In the genomic region with DNA sequence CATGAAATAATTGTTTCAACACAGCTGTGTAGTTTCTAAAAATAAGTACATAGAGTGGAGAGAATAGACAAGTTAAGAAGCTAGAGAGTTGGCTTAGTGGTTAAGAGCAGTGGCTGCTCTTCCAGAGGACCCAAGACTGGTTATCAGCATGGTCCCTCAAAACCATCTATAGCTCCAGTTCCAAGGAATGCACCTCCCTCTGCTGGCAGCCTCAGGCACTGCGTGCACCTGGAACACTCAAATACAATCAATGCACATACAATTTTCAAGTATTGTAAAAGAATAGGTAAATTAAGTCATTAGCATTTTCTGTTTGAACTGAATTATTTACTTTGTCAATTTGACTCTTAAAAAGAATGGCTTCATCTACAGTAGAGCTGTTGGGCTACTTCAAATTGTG, we compare ENCODE assay signal across 10 mouse cellular contexts.
DNase-seq lines count a peak whose midpoint lies in the region; ATAC-seq and TF ChIP-seq lines count a peak whose summit lies in the region.
"Had no signal": no experiment of that assay in that cellular context is flagged by ENCODE, and none has a peak within 500 bp of the region (broad histone marks: within the 10 kb centered on the region; RNA-seq: fewer than 3 reads in every experiment).

No protein-coding gene starts in this region.

- TF ChIP-seq POLR2A in CH12.LX (IDR thresholded peaks at IDR 0.05; ENCODE audit: low read depth, low read length): no peak
- TF ChIP-seq POLR2A in liver, adult 2 months (IDR thresholded peaks at IDR 0.05; ENCODE audit: extremely low read depth, insufficient read depth, low read length): no peak

- H3K9me3 ChIP-seq in intestine, postnatal 0 days (ENCODE audit: control insufficient read depth): no peaks in the 10 kb centered on the region
- H3K9me3 ChIP-seq in intestine, embryonic 16.5 days (ENCODE audit: control insufficient read depth, low read length): no peaks in the 10 kb centered on the region
- H3K9me3 ChIP-seq in CH12.LX (replicated peaks; ENCODE audit: low read length): no peaks in the 10 kb centered on the region
- H3K9me3 ChIP-seq: embryonic facial prominence, embryonic 13.5 days; limb, embryonic 12.5 days had no signal

- H3K4me1 ChIP-seq in intestine, postnatal 0 days (replicated peaks; ENCODE audit: control insufficient read depth, insufficient read depth, low read length): peaks cover 3% of the 10 kb centered on the region; the same call in 1 of the 2 replicates
- peaks cover 31% of the 10 kb centered on the region for H3K4me1 ChIP-seq in intestine, embryonic 16.5 days (ENCODE audit: control insufficient read depth, insufficient read depth, low read length)
- H3K4me1 ChIP-seq in CH12.LX (ENCODE audit: control insufficient read depth in 1 of 2, insufficient read depth in 2 of 2): peaks cover 0 to 3% of the 10 kb centered on the region in 2 experiments; a peak in 2 of 4 replicates
- 0 out of 2 replicates have a peak, but pooled peaks cover 2% of the 10 kb centered on the region for H3K4me1 ChIP-seq in liver, adult 2 months (ENCODE audit: control insufficient read depth, insufficient read depth, low read length)

- peak; percentile 82 for TF ChIP-seq CTCF in intestine, postnatal 0 days (IDR thresholded peaks at IDR 0.05; ENCODE audit: low read depth)
- TF ChIP-seq CTCF in CH12.LX (conservative IDR thresholded peaks at IDR 0.05 in 1 of 2, IDR thresholded peaks at IDR 0.05 in 1 of 2; ENCODE audit: low read depth in 2 of 2, low read length in 2 of 2): peak; percentile 78 to 83
- TF ChIP-seq CTCF in liver, adult 2 months (IDR thresholded peaks at IDR 0.05; ENCODE audit: low read depth, low read length): peak; percentile 93

- H3K4me2 ChIP-seq in intestine, postnatal 0 days (replicated peaks; ENCODE audit: low read depth): no peak overlapping the region
- H3K4me2 ChIP-seq in intestine, embryonic 16.5 days (ENCODE audit: low read depth, low read length): no peak overlapping the region
- no peak overlapping the region for H3K4me2 ChIP-seq in CH12.LX (ENCODE audit: insufficient read depth, low read depth, poor library complexity, severe bottlenecking)
- H3K4me2 ChIP-seq: embryonic facial prominence, embryonic 13.5 days; limb, embryonic 12.5 days had no signal

- no peak for ATAC-seq in intestine, postnatal 0 days
- ATAC-seq in intestine, embryonic 16.5 days: no peak
- ATAC-seq in frontal cortex, adult (ENCODE audit: low TSS enrichment): no peak

- no peaks in the 10 kb centered on the region for H3K36me3 ChIP-seq in intestine, postnatal 0 days (ENCODE audit: control insufficient read depth, insufficient read depth)
- H3K36me3 ChIP-seq in intestine, embryonic 16.5 days (ENCODE audit: control insufficient read depth, insufficient read depth, low read length): no peaks in the 10 kb centered on the region
- no peaks in the 10 kb centered on the region for H3K36me3 ChIP-seq in CH12.LX (replicated peaks in 1 of 2; ENCODE audit: control insufficient read depth in 1 of 2, insufficient read depth in 1 of 2, low read length in 1 of 2)
- H3K36me3 ChIP-seq in liver, adult 2 months (ENCODE audit: control insufficient read depth, insufficient read depth, low read length): no peaks in the 10 kb centered on the region
- H3K36me3 ChIP-seq: embryonic facial prominence, embryonic 13.5 days; limb, embryonic 12.5 days had no signal

- TF ChIP-seq RAD21 in CH12.LX (IDR thresholded peaks at IDR 0.05; ENCODE audit: low read depth, low read length): peak; percentile 67

- peak; percentile 31 for DNase-seq in CH12.LX (ENCODE audit: extremely low read depth)
- DNase-seq in adrenal gland, postnatal 36 days: peak; percentile 48 to 71
- peak; percentile 39 for DNase-seq in liver, adult 2 months (ENCODE audit: extremely low read depth, low read depth, low spot score)
- peak; percentile 58 for DNase-seq in testis, postnatal 10 days (ENCODE audit: low spot score)
- no peak for DNase-seq in right cerebral cortex, postnatal 14 days

- H3K27ac ChIP-seq in intestine, postnatal 0 days (ENCODE audit: low read depth, low read length): no peak overlapping the region
- no peak overlapping the region for H3K27ac ChIP-seq in intestine, embryonic 16.5 days (ENCODE audit: low read length)
- no peak overlapping the region for H3K27ac ChIP-seq in CH12.LX (ENCODE audit: insufficient read depth, low read depth)
- no peak overlapping the region for H3K27ac ChIP-seq in liver, adult 2 months (replicated peaks; ENCODE audit: insufficient read depth, low read depth, low read length)
- H3K27ac ChIP-seq: embryonic facial prominence, embryonic 13.5 days; limb, embryonic 12.5 days had no signal

- no peaks in the 10 kb centered on the region for H3K27me3 ChIP-seq in intestine, postnatal 0 days (replicated peaks; ENCODE audit: control insufficient read depth, insufficient read depth, low read length)
- H3K27me3 ChIP-seq in intestine, embryonic 16.5 days (replicated peaks; ENCODE audit: control insufficient read depth, insufficient read depth, low read length): no peaks in the 10 kb centered on the region
- H3K27me3 ChIP-seq in CH12.LX (replicated peaks): no peaks in the 10 kb centered on the region
- H3K27me3 ChIP-seq in liver, adult 2 months (ENCODE audit: control insufficient read depth, insufficient read depth, low read length): no peaks in the 10 kb centered on the region
- H3K27me3 ChIP-seq: embryonic facial prominence, embryonic 13.5 days; limb, embryonic 12.5 days had no signal

- no peak for TF ChIP-seq EP300 in CH12.LX (IDR thresholded peaks at IDR 0.05; ENCODE audit: low read length)

- in situ Hi-C loops in CH12.LX (cut with MboI; ENCODE audit: low pct_ligation_motif_present, low pct_unique_long_range_greater_than_20kb, low sequenced_read_pairs): no loop called here

- H3K79me2 ChIP-seq in CH12.LX (replicated peaks; ENCODE audit: control insufficient read depth, extremely low read depth, insufficient read depth, poor library complexity, severe bottlenecking): no peaks in the 10 kb centered on the region
- peaks cover 17% of the 10 kb centered on the region; the same call in 1 of the 2 replicates for H3K79me2 ChIP-seq in liver, adult 2 months (ENCODE audit: control insufficient read depth, insufficient read depth, low read length)

- WGBS in intestine, postnatal 0 days: 82% methylated on average over 1 of the region's 1 CpGs
- 76% methylated on average over 1 of the region's 1 CpGs for WGBS in intestine, embryonic 16.5 days
- WGBS in liver, adult 2 months: 77% methylated on average over 1 of the region's 1 CpGs

- H3K4me3 ChIP-seq in intestine, postnatal 0 days (ENCODE audit: low read depth, low read length): no peak overlapping the region
- H3K4me3 ChIP-seq in intestine, embryonic 16.5 days (ENCODE audit: low read length): no peak overlapping the region
- H3K4me3 ChIP-seq in CH12.LX (replicated peaks in 1 of 3; ENCODE audit: low read depth in 2 of 3, low read length in 2 of 3, poor library complexity in 1 of 3): no peak overlapping the region
- no peak overlapping the region for H3K4me3 ChIP-seq in liver, adult 2 months (ENCODE audit: insufficient read depth, low read depth, low read length)
- H3K4me3 ChIP-seq: embryonic facial prominence, embryonic 13.5 days; limb, embryonic 12.5 days had no signal

- dilution Hi-C loops in CH12.LX (cut with MboI; ENCODE audit: extremely low pct_ligation_motif_present, extremely low pct_unique_long_range_greater_than_20kb, low sequenced_read_pairs): no loop called here

- H3K9ac ChIP-seq in intestine, postnatal 0 days (ENCODE audit: low read depth, low read length): no peak overlapping the region
- H3K9ac ChIP-seq in intestine, embryonic 16.5 days (ENCODE audit: low read depth, low read length): no peak overlapping the region
- H3K9ac ChIP-seq in CH12.LX (ENCODE audit: insufficient read depth, low read depth): no peak overlapping the region
- no peak overlapping the region for H3K9ac ChIP-seq in liver, adult 2 months (ENCODE audit: low read depth, low read length)
- H3K9ac ChIP-seq: embryonic facial prominence, embryonic 13.5 days; limb, embryonic 12.5 days had no signal

TF ChIP-seq in CH12.LX, 34 proteins besides CTCF, POLR2A, EP300 and RAD21:
- peak; percentile 61 for TF ChIP-seq SMC3 (IDR thresholded peaks at IDR 0.05; ENCODE audit: low read depth, low read length)
- TF ChIP-seq E2F4 (IDR thresholded peaks at IDR 0.05; ENCODE audit: insufficient replicate concordance, low read depth, low read length): no peak
- no peak for TF ChIP-seq ZNF384 (IDR thresholded peaks at IDR 0.05; ENCODE audit: low read depth, low read length)
TF ChIP-seq in CH12.LX: peak in this region for 1.
